Mouse (Mus musculus): Measurements from ENCODE around the gene Senp7.

GRCm38 (mm10) chr16:56075222-56076111 is 27.3 kb downstream of the Senp7 start:
- TF ChIP-seq MAFK (IDR thresholded peaks at IDR 0.05; ENCODE audit: insufficient read depth, low read depth, low read length) (no peak), HCFC1 (IDR thresholded peaks at IDR 0.05; ENCODE audit: borderline replicate concordance, insufficient read depth, low read length) (no peak), ZC3H11A (IDR thresholded peaks at IDR 0.05; ENCODE audit: borderline replicate concordance, low read depth, low read length) (no peak), ZNF384 (IDR thresholded peaks at IDR 0.05; ENCODE audit: low read depth, low read length) (no peak)
